Mouse (Mus musculus): Measurements from ENCODE around the gene H2al1c.
"Not testable (repeated sequence)": the region's sequence is repeated elsewhere in the genome, so short reads cannot be mapped to it uniquely, and the experiment has no call there.

DNA sequence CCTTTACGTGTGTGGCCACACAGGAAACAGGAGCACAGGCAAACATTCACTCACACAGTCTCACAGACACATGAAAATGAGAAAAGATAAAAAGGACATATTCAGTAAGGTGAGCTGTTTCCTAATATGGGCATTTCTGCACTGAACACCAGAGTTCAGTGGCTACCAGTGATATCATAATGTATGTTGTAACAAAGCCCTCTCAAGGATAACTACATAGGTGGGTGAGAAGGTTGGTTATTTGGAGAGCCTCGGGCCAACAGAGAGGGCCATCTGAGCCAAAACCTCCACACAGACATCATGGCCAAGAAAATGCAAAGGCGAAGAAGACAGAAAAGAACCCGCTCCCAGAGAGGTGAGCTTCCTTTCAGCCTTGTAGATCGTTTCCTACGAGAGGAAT, 3.1 kb downstream of the H2al1c start, which contains the start of gene H2al1d:
- not testable (repeated sequence) for TF ChIP-seq CTCF (IDR thresholded peaks at IDR 0.05; ENCODE audit: control insufficient read depth, insufficient read depth, insufficient replicate concordance, low read depth, low read length); POLR2A (IDR thresholded peaks at IDR 0.05; ENCODE audit: control insufficient read depth, low read depth, low read length)

All from testis, adult 2 months (tissue).